Mouse (Mus musculus) lung, embryonic 16.5 days (tissue): ENCODE data around the gene Dqx1. TPM values are rescaled to one million over a fixed set of nuclear protein-coding genes. Genes with fewer than 3 reads are reported as not detected.

Experiments used
- ATAC-seq: fragments of 200-750 bp; cut with Nextera tagmentation; 2 replicates; pipeline ENCODE4 v1.8.0; 2017; ENCODE audit warnings: low read depth, mild to moderate bottlenecking, moderate library complexity
- H3K27ac ChIP-seq: fragments of 300-500 bp; sonication (generic); 2 replicates; pipeline ENCODE4 v1.5.1; 2014; ENCODE audit warnings: mild to moderate bottlenecking, control low read depth, low read length
- H3K27me3 ChIP-seq: fragments of 300-500 bp; sonication (generic); 2 replicates; pipeline ENCODE4 v1.6.1; 2014; ENCODE audit warnings: low read depth, low read length, mixed read lengths; ENCODE audit not compliant: control insufficient read depth, insufficient read depth
- H3K36me3 ChIP-seq: fragments of 300-500 bp; sonication (generic); 2 replicates; pipeline ENCODE4 v1.6.1; 2014; ENCODE audit warnings: low read length; ENCODE audit not compliant: control insufficient read depth, insufficient read depth
- H3K4me1 ChIP-seq: fragments of 300-500 bp; sonication (generic); replicated peaks from 2 replicates; pipeline ENCODE4 v1.6.1; 2014; ENCODE audit warnings: low read length, mixed read lengths; ENCODE audit not compliant: control insufficient read depth, insufficient read depth
- H3K4me2 ChIP-seq: fragments of 300-500 bp; sonication (generic); 2 replicates; pipeline ENCODE4 v1.6.1; 2014; ENCODE audit warnings: low read depth, low read length, control low read depth
- H3K4me3 ChIP-seq: fragments of 300-500 bp; sonication (generic); 2 replicates; pipeline ENCODE4 v1.5.1; 2014; ENCODE audit warnings: mild to moderate bottlenecking, low read length, control low read depth
- H3K9ac ChIP-seq: fragments of 300-500 bp; sonication (generic); 2 replicates; pipeline ENCODE4 v1.6.1; 2014; ENCODE audit warnings: low read length, control low read depth
- H3K9me3 ChIP-seq: fragments of 300-500 bp; sonication (generic); 2 replicates; pipeline ENCODE4 v1.6.1; 2016; ENCODE audit warnings: low read length; ENCODE audit not compliant: control insufficient read depth
- WGBS: fragments of 180-500 bp; shearing (Covaris S2); extraction: QIAGEN DNeasy Blood & Tissue Kit; methylation state at CpG from one replicate; pipeline ENCODE4 v1.1.7; 2014; 5-methylcytosine and 5-hydroxymethylcytosine counted together
- polyA plus RNA-seq: library from polyadenylated mRNA; unstranded; fragments of >200 nt; fragmentation: Nextera tagmentation; extraction: Ambion mirVana; gene quantifications from 2 replicates; pipeline ENCODE4 v1.2.1, GENCODE M21; 2015

The Dqx1 gene
- polyA plus RNA-seq, 1 experiment from 2014 or later = 2.0 TPM

GRCm38 (mm10) chr6:83019044-83019443 lies 38.6 kb upstream of the Dqx1 start:
- Histone ChIP-seq H3K36me3 (no peaks in the 10 kb centered on the region), H3K9me3 (no peaks in the 10 kb centered on the region), H3K27me3 (no peaks in the 10 kb centered on the region; the same call in 1 of the 2 replicates), H3K4me3 (no peak overlapping the region), H3K9ac (no peak overlapping the region), H3K4me2 (no peak overlapping the region), H3K27ac (no peak overlapping the region), H3K4me1 (no peaks in the 10 kb centered on the region; the same call in 1 of the 2 replicates)
- 62% methylated on average over 3 of the region's 3 CpGs for WGBS
- no peak for ATAC-seq

GRCm38 (mm10) chr6:83020121-83020520 lies 37.5 kb upstream of the Dqx1 start:
- ATAC-seq = no peak
- Histone ChIP-seq H3K4me1 (no peaks in the 10 kb centered on the region), H3K4me2 (no peak overlapping the region), H3K27ac (no peak overlapping the region), H3K36me3 (no peaks in the 10 kb centered on the region), H3K27me3 (no peaks in the 10 kb centered on the region), H3K9ac (no peak overlapping the region), H3K9me3 (no peaks in the 10 kb centered on the region), H3K4me3 (no peak overlapping the region)
- 81% methylated on average over 6 of the region's 6 CpGs for WGBS

- no peaks in the 10 kb centered on the region for H3K9me3 ChIP-seq
- no peak overlapping the region for H3K4me3 ChIP-seq
- 71% methylated on average over 4 of the region's 4 CpGs for WGBS
- ATAC-seq = no peak
- no peaks in the 10 kb centered on the region for H3K4me1 ChIP-seq
- H3K27me3 ChIP-seq = no peaks in the 10 kb centered on the region
- no peak overlapping the region for H3K9ac ChIP-seq
- H3K27ac ChIP-seq = no peak overlapping the region
- no peak overlapping the region for H3K4me2 ChIP-seq
- no peaks in the 10 kb centered on the region for H3K36me3 ChIP-seq
These were observed 36.6 kb upstream of the Dqx1 start for GRCm38 (mm10) chr6:83020836-83021593.

GRCm38 (mm10) chr6:83023008-83023407 lies 34.6 kb upstream of the Dqx1 start:
- no peak overlapping the region for H3K4me2 ChIP-seq
- WGBS = 84% methylated on average over 9 of the region's 9 CpGs
- H3K9ac ChIP-seq = no peak overlapping the region
- H3K4me1 ChIP-seq = peaks cover 5% of the 10 kb centered on the region
- no peaks in the 10 kb centered on the region for H3K27me3 ChIP-seq
- no peak overlapping the region for H3K27ac ChIP-seq
- ATAC-seq = no peak
- H3K4me3 ChIP-seq = no peak overlapping the region
- no peaks in the 10 kb centered on the region for H3K9me3 ChIP-seq
- H3K36me3 ChIP-seq = no peaks in the 10 kb centered on the region

- H3K9me3 ChIP-seq = no peaks in the 10 kb centered on the region
- no peak overlapping the region for H3K27ac ChIP-seq
- H3K4me1 ChIP-seq = peaks cover 8% of the 10 kb centered on the region
- no peaks in the 10 kb centered on the region for H3K36me3 ChIP-seq
- H3K4me2 ChIP-seq = no peak overlapping the region
- no peak overlapping the region for H3K4me3 ChIP-seq
- no peak for ATAC-seq
- no peak overlapping the region for H3K9ac ChIP-seq
- no peaks in the 10 kb centered on the region for H3K27me3 ChIP-seq
- 85% methylated on average over 2 of the region's 2 CpGs for WGBS
These were observed 33.9 kb upstream of the Dqx1 start for GRCm38 (mm10) chr6:83023786-83024185.

GRCm38 (mm10) chr6:83024421-83024820 lies 33.2 kb upstream of the Dqx1 start:
- Histone ChIP-seq H3K36me3 (no peaks in the 10 kb centered on the region), H3K4me2 (no peak overlapping the region), H3K27me3 (no peaks in the 10 kb centered on the region), H3K9ac (no peak overlapping the region), H3K27ac (no peak overlapping the region), H3K4me3 (no peak overlapping the region), H3K9me3 (no peaks in the 10 kb centered on the region), H3K4me1 (peaks cover 8% of the 10 kb centered on the region)
- 57% methylated on average over 4 of the region's 4 CpGs for WGBS
- ATAC-seq = no peak

- 83% methylated on average over 4 of the region's 4 CpGs for WGBS
- Histone ChIP-seq H3K4me1 (peaks cover 8% of the 10 kb centered on the region), H3K4me2 (no peak overlapping the region), H3K27me3 (no peaks in the 10 kb centered on the region), H3K9ac (no peak overlapping the region), H3K36me3 (no peaks in the 10 kb centered on the region), H3K9me3 (no peaks in the 10 kb centered on the region), H3K27ac (no peak overlapping the region), H3K4me3 (no peak overlapping the region)
- no peak for ATAC-seq
These were observed 32.4 kb upstream of the Dqx1 start for GRCm38 (mm10) chr6:83025221-83025620.

GRCm38 (mm10) chr6:83027293-83027692 lies 30.4 kb upstream of the Dqx1 start:
- no peaks in the 10 kb centered on the region for H3K27me3 ChIP-seq
- no peaks in the 10 kb centered on the region for H3K36me3 ChIP-seq
- H3K9me3 ChIP-seq = no peaks in the 10 kb centered on the region
- peaks cover 14% of the 10 kb centered on the region for H3K4me1 ChIP-seq
- H3K9ac ChIP-seq = peak overlapping the region; percentile 45; the same call in 1 of the 2 replicates
- H3K27ac ChIP-seq = no peak overlapping the region
- no peak for ATAC-seq
- H3K4me3 ChIP-seq = no peak overlapping the region
- 78% methylated on average over 8 of the region's 8 CpGs for WGBS
- H3K4me2 ChIP-seq = no peak overlapping the region

- Histone ChIP-seq H3K4me2 (no peak overlapping the region), H3K36me3 (no peaks in the 10 kb centered on the region), H3K9me3 (no peaks in the 10 kb centered on the region), H3K4me3 (no peak overlapping the region), H3K4me1 (peaks cover 17% of the 10 kb centered on the region), H3K27me3 (no peaks in the 10 kb centered on the region), H3K27ac (no peak overlapping the region), H3K9ac (peak overlapping the region; percentile 45; the same call in 1 of the 2 replicates)
- WGBS = 16% methylated on average over 7 of the region's 9 CpGs
- ATAC-seq = peak; percentile 35
These were observed 29.9 kb upstream of the Dqx1 start for GRCm38 (mm10) chr6:83027706-83028105.
